Mouse (Mus musculus) C2C12 (cell line): Measurements from ENCODE around the gene Scn10a.

Experiments
- CTCF ChIP-seq: IDR thresholded peaks from one replicate; pipeline ENCODE4 v1.5.1; 2011; ENCODE audit not compliant: control insufficient read depth, insufficient read depth, insufficient read length
- MAX ChIP-seq: IDR thresholded peaks from one replicate; pipeline ENCODE4 v1.6.1; 2011; ENCODE audit warnings: mild to moderate bottlenecking, control low read depth
- MYOD1 ChIP-seq: IDR thresholded peaks from one replicate; pipeline ENCODE4 v1.6.1; 2011; ENCODE audit warnings: low read depth; ENCODE audit not compliant: control insufficient read depth, insufficient read length
- MYOG ChIP-seq: IDR thresholded peaks from one replicate; pipeline ENCODE4 v1.6.1; 2011; ENCODE audit not compliant: control insufficient read depth, insufficient read length; ENCODE audit errors: extremely low read depth
- USF1 ChIP-seq: IDR thresholded peaks from one replicate; pipeline ENCODE4 v1.6.1; 2011; ENCODE audit warnings: low read depth, mild to moderate bottlenecking, control low read depth, moderate library complexity

GRCm38 (mm10) chr9:119597332-119597731 is 121.8 kb downstream of the Scn10a start:
- TF ChIP-seq CTCF: no peak
- TF ChIP-seq MAX: no peak
- no peak for TF ChIP-seq MYOD1
- no peak for TF ChIP-seq USF1
- TF ChIP-seq MYOG: no peak
